Mouse (Mus musculus): ENCODE measurements around the gene Dna2.
A peak's percentile ranks its signal among the peaks of the same experiment; 100 is the strongest.

Dna2 gene

GRCm38 (mm10) chr10:62984072-62984471 lies 37.2 kb downstream of the Dna2 start:
- no peak for DNase-seq

GRCm38 (mm10) chr10:62984495-62984894 lies 37.7 kb downstream of the Dna2 start:
- no peak for DNase-seq

GRCm38 (mm10) chr10:62987341-62987740 lies 40.5 kb downstream of the Dna2 start:
- no peak for DNase-seq

DNA sequence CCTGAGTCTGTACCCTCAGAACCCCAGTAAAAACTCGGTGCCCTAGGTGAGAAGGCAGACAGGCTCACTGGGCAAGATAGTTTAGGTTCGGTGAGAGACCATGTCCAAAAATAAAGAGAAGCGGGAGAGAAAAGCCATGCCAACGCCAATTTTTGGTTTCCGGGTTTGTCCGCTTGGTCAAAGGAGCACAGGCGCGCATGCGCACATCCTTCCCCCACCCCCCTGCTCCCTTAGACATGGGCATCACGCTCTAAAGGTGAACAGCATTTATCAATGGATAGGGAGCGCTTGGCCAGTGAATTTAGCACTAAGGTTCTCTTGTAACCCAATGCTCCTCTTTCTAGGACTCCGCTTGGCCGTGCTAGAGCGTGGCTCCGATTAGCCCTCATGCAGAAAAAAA lies 43.8 kb downstream of the Dna2 start:
- DNase-seq = no peak

- DNase-seq = no peak
Observed at GRCm38 (mm10) chr10:62993991-62994390, 47.2 kb downstream of the Dna2 start.

DNA sequence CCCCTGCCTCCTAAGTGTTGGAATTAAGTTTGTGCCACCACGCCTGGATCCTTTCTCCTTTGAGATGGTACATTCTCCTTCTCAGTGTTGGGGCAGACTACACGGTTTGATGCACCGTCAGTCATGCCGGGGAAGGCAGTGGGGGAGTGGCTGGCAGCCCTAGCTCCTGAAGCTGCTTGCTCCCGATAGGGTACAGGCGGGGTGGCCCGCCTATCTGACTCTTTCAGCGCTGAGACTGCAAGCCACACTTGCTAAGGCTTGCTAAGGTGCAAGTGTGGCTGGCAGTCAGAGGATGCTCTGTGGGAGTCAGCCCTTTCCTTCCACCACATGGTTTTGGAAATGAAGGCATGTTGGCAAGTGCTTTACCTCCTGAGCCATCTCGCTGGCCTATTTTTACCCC lies 53.8 kb downstream of the Dna2 start:
- no peak for DNase-seq

GRCm38 (mm10) chr10:63003252-63003651 lies 56.4 kb downstream of the Dna2 start:
- no peak for DNase-seq

DNA sequence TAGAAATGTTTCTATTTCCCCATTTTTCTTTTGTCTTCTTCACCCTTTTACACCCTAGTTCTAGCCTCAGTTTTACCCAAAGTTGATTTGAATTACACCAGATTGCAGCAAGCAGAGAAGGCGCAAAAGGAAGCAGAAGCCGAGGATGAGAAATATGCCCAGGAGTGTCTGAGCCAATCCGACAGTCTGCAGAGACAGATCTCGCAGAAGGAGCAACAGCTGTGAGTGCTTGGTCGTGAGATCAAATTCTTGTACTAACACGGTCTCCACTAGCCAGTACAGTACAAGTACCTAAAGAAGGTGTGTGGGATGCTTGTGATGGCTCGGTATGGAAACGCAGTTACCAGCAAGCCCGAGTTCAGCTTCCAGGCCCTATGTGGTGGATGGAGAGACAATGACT lies 57.7 kb downstream of the Dna2 start:
- no peak for DNase-seq

DNA sequence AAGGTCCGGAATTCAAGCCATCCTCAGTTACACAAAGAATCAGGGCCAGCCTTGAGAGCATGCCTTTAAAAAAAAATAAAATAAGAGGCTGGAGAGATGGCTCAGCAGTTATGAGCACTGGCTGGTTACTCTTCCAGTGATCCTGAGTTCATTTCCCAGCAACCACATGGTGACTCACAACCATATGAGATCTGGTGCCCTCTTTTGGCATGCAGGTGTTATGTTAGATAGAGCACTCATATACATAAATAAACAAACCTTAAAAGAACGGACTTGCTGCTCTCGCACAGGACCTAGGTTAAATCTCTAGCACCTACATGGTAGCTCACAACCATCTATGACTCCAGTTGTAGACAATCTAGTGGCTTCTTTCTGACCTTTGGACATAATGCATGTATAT lies 61.4 kb downstream of the Dna2 start:
- no peak for DNase-seq

GRCm38 (mm10) chr10:63010268-63010667 lies 63.4 kb downstream of the Dna2 start:
- no peak for DNase-seq

DNA sequence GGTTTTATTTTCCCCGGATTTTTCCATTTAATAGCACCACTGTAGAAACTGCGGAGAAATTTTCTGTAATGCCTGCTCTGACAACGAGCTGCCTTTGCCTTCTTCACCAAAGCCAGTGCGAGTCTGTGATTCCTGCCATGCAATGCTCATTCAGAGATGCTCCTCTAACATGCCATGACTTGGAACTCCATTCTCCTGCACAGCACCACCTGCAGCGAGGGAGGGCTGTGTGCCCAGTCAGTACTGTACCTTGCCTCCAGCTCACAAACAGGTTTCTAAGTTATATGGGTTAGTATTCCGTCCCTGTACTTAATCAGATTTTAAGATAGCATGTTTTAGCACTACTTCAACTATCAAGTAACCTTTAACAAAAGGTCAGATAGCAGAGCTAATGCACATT lies 64.7 kb downstream of the Dna2 start:
- peak; percentile 32 for DNase-seq

DNA sequence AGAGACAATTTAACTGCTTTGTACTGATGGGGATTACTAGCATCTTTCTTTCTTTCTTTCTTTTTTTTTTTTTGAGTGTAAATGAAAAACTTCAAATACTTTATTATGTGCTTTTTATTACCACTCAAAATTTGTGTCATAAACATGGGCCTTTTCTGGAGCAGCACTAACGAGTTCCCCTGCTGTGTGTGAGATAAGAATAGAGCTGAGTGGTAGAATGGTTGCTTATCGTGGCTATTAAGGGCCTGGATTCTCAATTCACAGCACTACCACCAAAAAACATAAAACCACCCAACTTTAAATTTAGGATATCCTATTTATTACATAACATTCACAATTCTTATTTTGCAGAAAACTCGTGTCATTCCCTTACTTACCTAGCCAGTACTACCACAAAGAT lies 66.7 kb downstream of the Dna2 start:
- DNase-seq = no peak

DNA sequence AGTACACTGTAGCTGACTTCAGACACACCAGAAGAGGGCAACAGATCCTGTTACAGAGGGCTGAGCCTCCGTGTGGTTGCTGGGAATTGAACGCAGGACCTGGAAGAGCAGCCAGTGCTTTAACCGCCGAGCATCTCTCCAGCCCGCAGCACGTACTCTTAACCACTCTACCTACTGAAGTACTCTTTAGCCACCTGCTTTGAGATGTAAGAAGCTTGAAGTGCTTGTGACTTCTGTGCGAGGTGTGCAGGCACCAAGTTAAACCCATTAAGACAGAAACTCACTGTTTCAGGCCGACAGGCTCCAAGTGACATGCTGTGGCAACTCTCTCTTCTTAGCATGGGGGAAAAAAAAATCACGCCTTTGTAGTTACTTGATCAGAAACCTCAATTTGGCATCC lies 67.3 kb downstream of the Dna2 start:
- no peak for DNase-seq

- no peak for DNase-seq
Observed at GRCm38 (mm10) chr10:63019304-63019703, 72.5 kb downstream of the Dna2 start.

- DNase-seq = no peak
Observed at GRCm38 (mm10) chr10:63021702-63022101, 74.9 kb downstream of the Dna2 start.

DNA sequence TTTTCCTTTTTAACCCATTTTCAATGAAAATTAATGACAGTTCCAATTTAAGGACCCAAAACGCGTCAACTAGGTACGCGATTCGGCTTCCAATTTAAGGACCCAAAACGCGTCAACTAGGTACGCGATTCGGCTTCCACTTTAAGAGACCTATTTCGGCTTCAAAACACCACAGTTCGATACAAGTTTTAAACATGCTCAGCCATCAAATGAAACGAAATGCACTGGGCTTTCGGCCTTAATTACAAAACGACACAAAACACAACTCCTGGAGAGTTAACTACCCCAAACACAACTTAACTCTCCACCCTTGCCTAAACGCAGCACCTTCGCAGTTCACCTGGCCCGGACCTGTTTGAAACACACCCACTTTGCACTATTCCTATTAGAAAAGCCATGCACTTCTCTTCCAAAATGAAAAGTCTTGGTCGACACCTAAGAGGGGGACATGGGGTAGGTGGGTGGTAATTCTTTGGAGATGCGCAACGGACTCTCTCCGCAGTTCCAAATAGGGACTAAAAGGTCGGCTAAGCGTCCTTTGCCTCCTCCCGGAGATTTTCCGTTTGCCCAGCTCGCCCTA lies 75.8 kb downstream of the Dna2 start:
- DNase-seq = no peak

GRCm38 (mm10) chr10:63023121-63023748 lies 76.4 kb downstream of the Dna2 start:
- DNase-seq = peak; percentile 70

All from cerebellum, adult 8-10 months (tissue).